Mouse (Mus musculus) midbrain, postnatal 0 days (tissue): ENCODE measurements at regions not wholly inside any gene's neighbourhood (a gene's known extent, or its start where the extent isn't known, plus 50 kb on each side); places are given as distances from the start of the nearest gene placed in this dataset.

ENCODE experiments used
- ATAC-seq: fragments of 200-750 bp; cut with Nextera tagmentation; 2 replicates; pipeline ENCODE4 v1.8.0; 2017; ENCODE audit warnings: moderate number of reproducible peaks, mild to moderate bottlenecking, moderate TSS enrichment, moderate library complexity; ENCODE audit not compliant: low FRiP score
- DNase-seq: peaks from one replicate; pipeline ENCODE4 v3.0.0-alpha.2; 2015; ENCODE audit warnings: low spot score
- H3K27ac ChIP-seq: fragments of 300-500 bp; sonication (generic); 2 replicates; pipeline ENCODE4 v1.5.1; 2014; ENCODE audit warnings: low read depth, mild to moderate bottlenecking, low read length, mixed read lengths
- H3K27me3 ChIP-seq: fragments of 300-500 bp; sonication (generic); 2 replicates; pipeline ENCODE4 v1.6.1; 2014; ENCODE audit warnings: low read length, control low read depth, mixed read lengths; ENCODE audit not compliant: insufficient read depth
- H3K36me3 ChIP-seq: fragments of 300-500 bp; sonication (generic); 2 replicates; pipeline ENCODE4 v1.6.1; 2014; ENCODE audit warnings: low read length, control low read depth, mixed read lengths; ENCODE audit not compliant: insufficient read depth
- H3K4me1 ChIP-seq: fragments of 300-500 bp; sonication (generic); 2 replicates; pipeline ENCODE4 v1.6.1; 2014; ENCODE audit warnings: mild to moderate bottlenecking, control low read depth, antibody characterized with exemption, low read length, mixed read lengths; ENCODE audit not compliant: insufficient read depth
- H3K4me2 ChIP-seq: fragments of 300-500 bp; sonication (generic); 2 replicates; pipeline ENCODE4 v1.6.1; 2014; ENCODE audit warnings: low read depth, mild to moderate bottlenecking, low read length, mixed read lengths; ENCODE audit not compliant: poor library complexity, severe bottlenecking
- H3K4me3 ChIP-seq: fragments of 300-500 bp; sonication (generic); 2 replicates; pipeline ENCODE4 v1.5.1; 2014; ENCODE audit warnings: low read depth, mild to moderate bottlenecking, low read length, moderate library complexity
- H3K9ac ChIP-seq: fragments of 300-500 bp; sonication (generic); replicated peaks from 2 replicates; pipeline ENCODE4 v1.6.1; 2014; ENCODE audit warnings: mild to moderate bottlenecking, low read length, moderate library complexity, mixed read lengths; ENCODE audit not compliant: poor library complexity, severe bottlenecking
- H3K9me3 ChIP-seq: fragments of 300-500 bp; sonication (generic); 2 replicates; pipeline ENCODE4 v1.6.1; 2016; ENCODE audit warnings: low read length, control low read depth
- CTCF ChIP-seq: IDR thresholded peaks from 2 replicates; pipeline ENCODE4 v1.5.1; 2016; ENCODE audit warnings: antibody characterized with exemption, mild to moderate bottlenecking
- WGBS: fragments of 180-500 bp; shearing (Covaris S2); extraction: QIAGEN DNeasy Blood & Tissue Kit; methylation state at CpG from one replicate; pipeline ENCODE4 v1.1.7; 2014; 5-methylcytosine and 5-hydroxymethylcytosine counted together

GRCm38 (mm10) chr13:53900406-53901025, 155.0 kb downstream of the Drd1 start:
- Histone ChIP-seq H3K9me3 (no peaks in the 10 kb centered on the region; the same call in 1 of the 2 replicates), H3K4me2 (no peak overlapping the region), H3K36me3 (no peaks in the 10 kb centered on the region), H3K27me3 (no peaks in the 10 kb centered on the region), H3K9ac (no peak overlapping the region), H3K4me1 (peaks cover 3% of the 10 kb centered on the region; the same call in 1 of the 2 replicates), H3K27ac (no peak overlapping the region), H3K4me3 (no peak overlapping the region)
- ATAC-seq, result no peak
- 73% methylated on average over 3 of the region's 3 CpGs for WGBS
- no peak for DNase-seq
- TF ChIP-seq CTCF, result no peak

GRCm38 (mm10) chr13:53898351-53898750, 157.2 kb downstream of the Drd1 start:
- ATAC-seq (no peak), DNase-seq (no peak)
- 77% methylated on average over 10 of the region's 10 CpGs for WGBS

DNA sequence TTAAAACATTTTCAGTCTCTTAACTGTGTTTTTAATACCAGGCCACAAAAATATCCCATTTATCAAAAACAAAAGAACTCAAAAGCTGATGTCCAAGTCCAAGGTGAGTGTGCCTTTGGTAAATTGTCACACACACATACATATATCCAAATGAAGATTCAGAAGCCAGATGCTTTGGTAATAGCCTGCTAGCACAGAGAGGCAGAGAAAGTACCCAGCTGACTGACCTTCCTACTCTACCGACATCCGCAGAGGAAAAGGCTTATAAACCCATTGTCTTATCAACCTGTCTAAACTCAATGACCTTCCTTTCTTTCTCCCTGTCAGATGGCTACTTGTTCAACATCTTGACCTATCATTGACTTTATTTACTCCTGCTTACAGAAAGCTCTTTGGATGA, 158.3 kb downstream of the Drd1 start:
- 96% methylated on average over 2 of the region's 2 CpGs for WGBS
- no peaks in the 10 kb centered on the region for H3K36me3 ChIP-seq
- TF ChIP-seq CTCF, result no peak

More at GRCm38 (mm10) chr13:53898351-53898750, 157.2 kb downstream of the Drd1 start:
- Histone ChIP-seq H3K27me3 (no peaks in the 10 kb centered on the region), H3K9ac (no peak overlapping the region), H3K27ac (no peak overlapping the region), H3K9me3 (no peaks in the 10 kb centered on the region; the same call in 1 of the 2 replicates), H3K4me1 (no peaks in the 10 kb centered on the region), H3K4me2 (no peak overlapping the region), H3K36me3 (no peaks in the 10 kb centered on the region), H3K4me3 (no peak overlapping the region)
- TF ChIP-seq CTCF, result no peak

DNA sequence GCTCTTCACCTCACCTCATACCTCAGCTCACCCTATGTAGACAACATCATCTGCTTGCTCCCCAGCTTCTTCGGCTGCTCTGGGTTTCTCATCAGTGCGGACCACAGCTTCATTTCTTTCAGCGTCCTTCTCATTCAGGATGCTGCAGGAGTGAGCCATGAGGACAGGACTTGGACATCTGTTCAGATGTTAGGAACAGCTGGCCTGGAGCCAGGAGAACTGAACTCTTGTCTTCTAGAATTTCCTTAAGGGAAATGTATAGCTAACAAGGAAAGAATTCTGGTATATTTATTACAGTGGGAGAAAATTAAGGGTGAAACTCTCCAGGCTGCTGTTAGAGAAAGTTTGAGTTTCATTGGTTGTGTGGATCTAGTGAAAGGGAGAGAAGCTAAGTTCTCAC, 167.1 kb downstream of the Drd1 start:
- H3K4me1 ChIP-seq, result no peaks in the 10 kb centered on the region
- no peak overlapping the region for H3K27ac ChIP-seq
- H3K4me3 ChIP-seq, result no peak overlapping the region
- H3K9ac ChIP-seq, result no peak overlapping the region
- ATAC-seq (no peak), DNase-seq (no peak)
- H3K36me3 ChIP-seq, result no peaks in the 10 kb centered on the region
- WGBS, result 98% methylated on average over 3 of the region's 3 CpGs
- no peak overlapping the region for H3K4me2 ChIP-seq
- H3K9me3 ChIP-seq, result no peaks in the 10 kb centered on the region
- no peak for TF ChIP-seq CTCF
- no peaks in the 10 kb centered on the region for H3K27me3 ChIP-seq

More for the DNA sequence above, 158.3 kb downstream of the Drd1 start:
- no peak overlapping the region for H3K27ac ChIP-seq
- H3K4me3 ChIP-seq, result no peak overlapping the region
- no peak for DNase-seq
- no peak overlapping the region for H3K4me2 ChIP-seq
- H3K4me1 ChIP-seq, result no peaks in the 10 kb centered on the region
- H3K9me3 ChIP-seq, result no peaks in the 10 kb centered on the region; the same call in 1 of the 2 replicates
- no peak for ATAC-seq
- H3K9ac ChIP-seq, result no peak overlapping the region
- H3K27me3 ChIP-seq, result no peaks in the 10 kb centered on the region

DNA sequence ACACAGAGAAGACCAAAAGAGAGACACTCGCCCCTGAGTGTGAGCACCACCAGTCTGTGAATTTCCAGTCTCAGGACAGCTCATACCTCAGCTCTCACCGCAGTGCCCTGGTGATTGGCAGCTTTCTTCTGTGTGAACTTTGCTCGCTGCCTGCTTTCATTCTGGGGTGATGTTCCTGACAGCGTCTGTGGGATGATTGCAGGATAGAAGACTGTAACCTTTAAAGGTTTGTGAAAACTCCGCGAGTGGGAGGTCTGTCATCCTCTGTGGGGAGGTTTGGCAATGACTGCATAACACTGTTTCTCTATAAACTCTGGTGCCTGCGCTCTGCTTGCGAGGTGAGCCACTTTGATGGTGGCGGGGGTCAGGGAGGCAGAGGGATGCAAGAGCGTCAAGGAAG, 169.7 kb downstream of the Drd1 start:
- ATAC-seq (no peak), DNase-seq (no peak)
- no peaks in the 10 kb centered on the region for H3K36me3 ChIP-seq
- H3K4me1 ChIP-seq, result no peaks in the 10 kb centered on the region
- no peak overlapping the region for H3K4me2 ChIP-seq
- no peak overlapping the region for H3K4me3 ChIP-seq
- H3K27ac ChIP-seq, result no peak overlapping the region
- TF ChIP-seq CTCF, result no peak
- H3K9me3 ChIP-seq, result no peaks in the 10 kb centered on the region
- no peak overlapping the region for H3K9ac ChIP-seq
- no peaks in the 10 kb centered on the region for H3K27me3 ChIP-seq
- 79% methylated on average over 10 of the region's 10 CpGs for WGBS

DNA sequence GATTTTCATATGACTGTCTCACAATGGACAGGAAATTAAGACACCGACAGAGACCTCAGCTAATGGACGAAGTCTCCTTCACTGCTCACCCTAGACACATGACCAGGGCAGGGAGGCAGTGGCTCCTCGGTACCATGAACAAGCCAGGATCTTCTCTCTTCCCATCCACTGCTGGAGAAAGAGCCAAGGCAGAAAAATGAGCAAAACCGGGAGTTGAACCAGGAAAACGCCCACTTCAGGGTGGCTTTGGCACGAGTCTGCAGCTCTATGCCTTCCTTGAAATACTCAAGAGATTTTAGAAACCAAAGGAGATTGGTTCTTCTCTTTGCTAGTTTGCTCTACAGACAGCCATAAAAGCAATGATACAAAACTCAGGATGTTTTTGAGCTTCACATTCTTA, 172.3 kb downstream of the Drd1 start:
- no peak overlapping the region for H3K9ac ChIP-seq
- ATAC-seq (no peak), DNase-seq (no peak)
- no peak for TF ChIP-seq CTCF
- H3K36me3 ChIP-seq, result no peaks in the 10 kb centered on the region
- H3K27ac ChIP-seq, result no peak overlapping the region
- WGBS, result 88% methylated on average over 6 of the region's 6 CpGs
- no peak overlapping the region for H3K4me2 ChIP-seq
- no peaks in the 10 kb centered on the region for H3K9me3 ChIP-seq
- no peaks in the 10 kb centered on the region for H3K4me1 ChIP-seq
- no peak overlapping the region for H3K4me3 ChIP-seq
- H3K27me3 ChIP-seq, result no peaks in the 10 kb centered on the region
